Mouse (Mus musculus): ENCODE results near the gene Heyl. TPM values are rescaled to one million over a fixed set of nuclear protein-coding genes. Genes with fewer than 3 reads are reported as not detected.

Gene Heyl
- polyA plus RNA-seq, 1 experiment from 2014 or later: 31.6 TPM

- TF ChIP-seq CTCF (IDR thresholded peaks at IDR 0.05; ENCODE audit: low read depth): no peak
- WGBS: 39% methylated on average over 7 of the region's 7 CpGs
- ATAC-seq (replicated peaks; ENCODE audit: low FRiP score, low read depth) (peak; percentile 54; the same call in 1 of the 2 replicates), DNase-seq (ENCODE audit: low spot score) (peak; percentile 87)
- no peaks in the 10 kb centered on the region for H3K9me3 ChIP-seq (replicated peaks; ENCODE audit: low read length)
- no peaks in the 10 kb centered on the region for H3K27me3 ChIP-seq (ENCODE audit: insufficient read depth, low read length)
- H3K4me1 ChIP-seq (replicated peaks; ENCODE audit: insufficient read depth, low read length): peaks cover 4% of the 10 kb centered on the region; the same call in 1 of the 2 replicates
- H3K4me2 ChIP-seq (ENCODE audit: low read length): no peak overlapping the region
- peak overlapping the region; percentile 62; the same call in 1 of the 2 replicates for H3K27ac ChIP-seq
- no peak overlapping the region for H3K4me3 ChIP-seq (replicated peaks; ENCODE audit: low read depth, low read length)
- H3K36me3 ChIP-seq (ENCODE audit: insufficient read depth, low read length): 0 out of 2 replicates have a peak, but pooled peaks cover 5% of the 10 kb centered on the region
- no peak overlapping the region for H3K9ac ChIP-seq (ENCODE audit: low read depth, low read length)
These were observed 14.0 kb downstream of the Heyl start for GRCm38 (mm10) chr4:123247147-123247880.

- H3K36me3 ChIP-seq (ENCODE audit: insufficient read depth, low read length): no peaks in the 10 kb centered on the region
- WGBS: 51% methylated on average over 7 of the region's 7 CpGs
- ATAC-seq (replicated peaks; ENCODE audit: low FRiP score, low read depth) (no peak), DNase-seq (ENCODE audit: low spot score) (no peak)
- H3K4me1 ChIP-seq (replicated peaks; ENCODE audit: insufficient read depth, low read length): peaks cover 4% of the 10 kb centered on the region; the same call in 1 of the 2 replicates
- no peak overlapping the region for H3K4me2 ChIP-seq (ENCODE audit: low read length)
- H3K9me3 ChIP-seq (replicated peaks; ENCODE audit: low read length): no peaks in the 10 kb centered on the region
- no peaks in the 10 kb centered on the region for H3K27me3 ChIP-seq (ENCODE audit: insufficient read depth, low read length)
- H3K9ac ChIP-seq (ENCODE audit: low read depth, low read length): no peak overlapping the region
- no peak overlapping the region for H3K27ac ChIP-seq
- no peak for TF ChIP-seq CTCF (IDR thresholded peaks at IDR 0.05; ENCODE audit: low read depth)
- no peak overlapping the region for H3K4me3 ChIP-seq (replicated peaks; ENCODE audit: low read depth, low read length)
These were observed 15.7 kb downstream of the Heyl start for GRCm38 (mm10) chr4:123248971-123249567.

- no peaks in the 10 kb centered on the region for H3K36me3 ChIP-seq (ENCODE audit: insufficient read depth, low read length)
- H3K4me2 ChIP-seq (ENCODE audit: low read length): no peak overlapping the region
- peaks cover 4% of the 10 kb centered on the region; the same call in 1 of the 2 replicates for H3K4me1 ChIP-seq (replicated peaks; ENCODE audit: insufficient read depth, low read length)
- no peak for TF ChIP-seq CTCF (IDR thresholded peaks at IDR 0.05; ENCODE audit: low read depth)
- H3K9me3 ChIP-seq (replicated peaks; ENCODE audit: low read length): no peaks in the 10 kb centered on the region
- DNase-seq (ENCODE audit: low spot score) (no peak), ATAC-seq (replicated peaks; ENCODE audit: low FRiP score, low read depth) (no peak)
- H3K27ac ChIP-seq: no peak overlapping the region
- 63% methylated on average over 5 of the region's 5 CpGs for WGBS
- no peaks in the 10 kb centered on the region for H3K27me3 ChIP-seq (ENCODE audit: insufficient read depth, low read length)
- no peak overlapping the region for H3K9ac ChIP-seq (ENCODE audit: low read depth, low read length)
- H3K4me3 ChIP-seq (replicated peaks; ENCODE audit: low read depth, low read length): no peak overlapping the region
These were observed 18.9 kb downstream of the Heyl start for GRCm38 (mm10) chr4:123252214-123252613.

GRCm38 (mm10) chr4:123254617-123255016, 21.3 kb downstream of the Heyl start:
- Histone ChIP-seq H3K27ac (no peak overlapping the region), H3K4me1 (replicated peaks; ENCODE audit: insufficient read depth, low read length) (no peaks in the 10 kb centered on the region; the same call in 1 of the 2 replicates), H3K36me3 (ENCODE audit: insufficient read depth, low read length) (no peaks in the 10 kb centered on the region), H3K9ac (ENCODE audit: low read depth, low read length) (no peak overlapping the region), H3K4me2 (ENCODE audit: low read length) (no peak overlapping the region), H3K27me3 (ENCODE audit: insufficient read depth, low read length) (no peaks in the 10 kb centered on the region), H3K9me3 (replicated peaks; ENCODE audit: low read length) (no peaks in the 10 kb centered on the region), H3K4me3 (replicated peaks; ENCODE audit: low read depth, low read length) (no peak overlapping the region)
- WGBS: 18% methylated on average over 5 of the region's 5 CpGs
- peak; percentile 71 for ATAC-seq (replicated peaks; ENCODE audit: low FRiP score, low read depth)
- DNase-seq (ENCODE audit: low spot score): peak; percentile 93
- TF ChIP-seq CTCF (IDR thresholded peaks at IDR 0.05; ENCODE audit: low read depth): peak; percentile 93

- Histone ChIP-seq H3K27ac (no peak overlapping the region), H3K4me2 (ENCODE audit: low read length) (no peak overlapping the region), H3K9ac (ENCODE audit: low read depth, low read length) (no peak overlapping the region), H3K36me3 (ENCODE audit: insufficient read depth, low read length) (no peaks in the 10 kb centered on the region), H3K4me1 (replicated peaks; ENCODE audit: insufficient read depth, low read length) (0 out of 2 replicates have a peak, but pooled peaks cover 5% of the 10 kb centered on the region), H3K27me3 (ENCODE audit: insufficient read depth, low read length) (no peaks in the 10 kb centered on the region), H3K4me3 (replicated peaks; ENCODE audit: low read depth, low read length) (no peak overlapping the region), H3K9me3 (replicated peaks; ENCODE audit: low read length) (no peaks in the 10 kb centered on the region)
- WGBS: 26% methylated on average over 8 of the region's 8 CpGs
- ATAC-seq (replicated peaks; ENCODE audit: low FRiP score, low read depth) (no peak; the same call in 1 of the 2 replicates), DNase-seq (ENCODE audit: low spot score) (peak; percentile 48)
- TF ChIP-seq CTCF (IDR thresholded peaks at IDR 0.05; ENCODE audit: low read depth): no peak
These were observed 26.9 kb downstream of the Heyl start for GRCm38 (mm10) chr4:123260071-123260746.

GRCm38 (mm10) chr4:123261721-123262401, 28.5 kb downstream of the Heyl start, which contains the start of gene Pabpc4:
Gene Pabpc4, plus strand, starts transcription at chr4:123262351.
- Histone ChIP-seq H3K27me3 (ENCODE audit: insufficient read depth, low read length) (no peaks in the 10 kb centered on the region), H3K9ac (ENCODE audit: low read depth, low read length) (no peak within 1 kb of the TSS), H3K4me3 (replicated peaks; ENCODE audit: low read depth, low read length) (no peak within 1 kb of the TSS), H3K4me2 (ENCODE audit: low read length) (no peak within 1 kb of the TSS), H3K36me3 (ENCODE audit: insufficient read depth, low read length) (no peaks in the 10 kb centered on the region), H3K27ac (no peak within 1 kb of the TSS), H3K4me1 (replicated peaks; ENCODE audit: insufficient read depth, low read length) (0 out of 2 replicates have a peak, but pooled peaks cover 5% of the 10 kb centered on the region), H3K9me3 (replicated peaks; ENCODE audit: low read length) (no peaks in the 10 kb centered on the region)
- ATAC-seq (replicated peaks; ENCODE audit: low FRiP score, low read depth) (no peak), DNase-seq (ENCODE audit: low spot score) (no peak)
- WGBS: 58% methylated on average over 5 of the region's 5 CpGs
- no peak for TF ChIP-seq CTCF (IDR thresholded peaks at IDR 0.05; ENCODE audit: low read depth)
